Mouse (Mus musculus) heart, embryonic 16.5 days (tissue): ENCODE results near the gene Lcn8. TPM values are rescaled to one million over a fixed set of nuclear protein-coding genes. Genes with fewer than 3 reads are reported as not detected.

ENCODE experiments used
- ATAC-seq: fragments of 200-750 bp; cut with Nextera tagmentation; replicated peaks from 2 replicates; pipeline ENCODE4 v1.8.0; 2017; ENCODE audit warnings: moderate number of reproducible peaks; ENCODE audit not compliant: insufficient read depth, low FRiP score; ENCODE audit errors: extremely low read depth
- H3K27ac ChIP-seq: fragments of 300-500 bp; sonication (generic); 2 replicates; pipeline ENCODE4 v1.5.1; 2014; ENCODE audit warnings: mild to moderate bottlenecking, low read length, control low read depth, moderate library complexity
- H3K27me3 ChIP-seq: fragments of 300-500 bp; sonication (generic); 2 replicates; pipeline ENCODE4 v1.6.1; 2014; ENCODE audit warnings: low read length, mixed read lengths; ENCODE audit not compliant: control insufficient read depth, insufficient read depth
- H3K36me3 ChIP-seq: fragments of 300-500 bp; sonication (generic); 2 replicates; pipeline ENCODE4 v1.6.1; 2014; ENCODE audit not compliant: control insufficient read depth, insufficient read depth
- H3K4me1 ChIP-seq: fragments of 300-500 bp; sonication (generic); 2 replicates; pipeline ENCODE4 v1.6.1; 2014; ENCODE audit warnings: low read length, mixed read lengths; ENCODE audit not compliant: control insufficient read depth, insufficient read depth
- H3K4me2 ChIP-seq: fragments of 300-500 bp; sonication (generic); 2 replicates; pipeline ENCODE4 v1.6.1; 2014; ENCODE audit warnings: low read depth, mild to moderate bottlenecking, control low read depth, low read length
- H3K4me3 ChIP-seq: fragments of 300-500 bp; sonication (generic); 2 replicates; pipeline ENCODE4 v1.5.1; 2014; ENCODE audit warnings: mild to moderate bottlenecking, control low read depth, low read length
- H3K9ac ChIP-seq: fragments of 300-500 bp; sonication (generic); 2 replicates; pipeline ENCODE4 v1.6.1; 2014; ENCODE audit warnings: low read length, control low read depth
- H3K9me3 ChIP-seq: fragments of 300-500 bp; sonication (generic); replicated peaks from 2 replicates; pipeline ENCODE4 v1.6.1; 2016; ENCODE audit warnings: low read length; ENCODE audit not compliant: control insufficient read depth
- WGBS: fragments of 180-500 bp; shearing (Covaris S2); extraction: QIAGEN DNeasy Blood & Tissue Kit; methylation state at CpG from one replicate; pipeline ENCODE4 v1.1.7; 2014; 5-methylcytosine and 5-hydroxymethylcytosine counted together
- polyA plus RNA-seq: library from polyadenylated mRNA; unstranded; fragments of >200 nt; fragmentation: Nextera tagmentation; extraction: Ambion mirVana; gene quantifications from 2 replicates; pipeline ENCODE4 v1.2.1, GENCODE M21; 2015

Gene Lcn8
- polyA plus RNA-seq, 1 experiment from 2014 or later: not detected

GRCm38 (mm10) chr2:25625986-25626385 lies 26.9 kb upstream of the Lcn8 start:
- Histone ChIP-seq H3K4me3 (no peak overlapping the region), H3K27me3 (no peaks in the 10 kb centered on the region), H3K27ac (no peak overlapping the region), H3K9ac (no peak overlapping the region), H3K36me3 (no peaks in the 10 kb centered on the region), H3K4me1 (peaks cover 7% of the 10 kb centered on the region), H3K9me3 (no peaks in the 10 kb centered on the region), H3K4me2 (no peak overlapping the region)
- no peak for ATAC-seq
- 48% methylated on average over 5 of the region's 5 CpGs for WGBS

GRCm38 (mm10) chr2:25627811-25628210 lies 25.1 kb upstream of the Lcn8 start, which contains the start of gene Fcna:
TSS of gene Fcna (minus strand) at chr2:25628030.
- Histone ChIP-seq H3K27me3 (no peaks in the 10 kb centered on the region), H3K4me2 (no peak within 1 kb of the TSS), H3K4me1 (no peaks in the 10 kb centered on the region), H3K36me3 (no peaks in the 10 kb centered on the region), H3K9ac (no peak within 1 kb of the TSS), H3K9me3 (no peaks in the 10 kb centered on the region), H3K27ac (no peak within 1 kb of the TSS), H3K4me3 (no peak within 1 kb of the TSS)
- 67% methylated on average over 6 of the region's 6 CpGs for WGBS
- ATAC-seq: no peak

- Histone ChIP-seq H3K4me1 (no peaks in the 10 kb centered on the region), H3K27me3 (no peaks in the 10 kb centered on the region), H3K36me3 (no peaks in the 10 kb centered on the region), H3K9me3 (no peaks in the 10 kb centered on the region), H3K4me2 (no peak overlapping the region), H3K9ac (no peak overlapping the region), H3K27ac (no peak overlapping the region), H3K4me3 (no peak overlapping the region)
- ATAC-seq: no peak
- WGBS: 44% methylated on average over 4 of the region's 4 CpGs
Observed at GRCm38 (mm10) chr2:25628738-25629137, 24.2 kb upstream of the Lcn8 start.

- H3K4me3 ChIP-seq: no peak overlapping the region
Observed at GRCm38 (mm10) chr2:25633616-25634015, 19.3 kb upstream of the Lcn8 start.

GRCm38 (mm10) chr2:25634046-25634445 lies 18.9 kb upstream of the Lcn8 start:
- Histone ChIP-seq H3K27ac (no peak overlapping the region), H3K36me3 (no peaks in the 10 kb centered on the region), H3K27me3 (no peaks in the 10 kb centered on the region), H3K4me3 (no peak overlapping the region), H3K4me1 (no peaks in the 10 kb centered on the region), H3K9me3 (no peaks in the 10 kb centered on the region), H3K4me2 (no peak overlapping the region), H3K9ac (no peak overlapping the region)
- no peak for ATAC-seq
- WGBS: 47% methylated on average over 1 of the region's 1 CpGs

More at GRCm38 (mm10) chr2:25633616-25634015, 19.3 kb upstream of the Lcn8 start:
- 84% methylated on average over 3 of the region's 3 CpGs for WGBS
- Histone ChIP-seq H3K27ac (no peak overlapping the region), H3K9me3 (no peaks in the 10 kb centered on the region), H3K27me3 (no peaks in the 10 kb centered on the region), H3K4me2 (no peak overlapping the region), H3K4me1 (no peaks in the 10 kb centered on the region), H3K36me3 (no peaks in the 10 kb centered on the region), H3K9ac (no peak overlapping the region)
- ATAC-seq: no peak

GRCm38 (mm10) chr2:25639890-25640289 lies 13.0 kb upstream of the Lcn8 start:
- H3K4me2 ChIP-seq: no peak overlapping the region
- H3K27ac ChIP-seq: no peak overlapping the region
- H3K27me3 ChIP-seq: no peaks in the 10 kb centered on the region
- no peak overlapping the region for H3K9ac ChIP-seq
- 21% methylated on average over 6 of the region's 6 CpGs for WGBS
- no peaks in the 10 kb centered on the region for H3K36me3 ChIP-seq
- H3K9me3 ChIP-seq: no peaks in the 10 kb centered on the region
- no peak for ATAC-seq
- no peak overlapping the region for H3K4me3 ChIP-seq
- no peaks in the 10 kb centered on the region for H3K4me1 ChIP-seq

- H3K27ac ChIP-seq: no peak overlapping the region
- H3K4me3 ChIP-seq: no peak overlapping the region
- H3K4me2 ChIP-seq: no peak overlapping the region
- ATAC-seq: no peak
- H3K27me3 ChIP-seq: 0 out of 2 replicates have a peak, but pooled peaks cover 3% of the 10 kb centered on the region
- no peaks in the 10 kb centered on the region for H3K36me3 ChIP-seq
- H3K9me3 ChIP-seq: no peaks in the 10 kb centered on the region
- 43% methylated on average over 1 of the region's 1 CpGs for WGBS
- no peak overlapping the region for H3K9ac ChIP-seq
- no peaks in the 10 kb centered on the region for H3K4me1 ChIP-seq
Observed at GRCm38 (mm10) chr2:25654502-25654901, 1.6 kb downstream of the Lcn8 start.

- no peaks in the 10 kb centered on the region for H3K9me3 ChIP-seq
- no peak overlapping the region for H3K4me3 ChIP-seq
- H3K4me1 ChIP-seq: no peaks in the 10 kb centered on the region
- H3K27ac ChIP-seq: no peak overlapping the region
- no peak overlapping the region for H3K4me2 ChIP-seq
- H3K27me3 ChIP-seq: 0 out of 2 replicates have a peak, but pooled peaks cover 3% of the 10 kb centered on the region
- no peaks in the 10 kb centered on the region for H3K36me3 ChIP-seq
- no peak for ATAC-seq
- H3K9ac ChIP-seq: no peak overlapping the region
- 67% methylated on average over 4 of the region's 4 CpGs for WGBS
Observed at GRCm38 (mm10) chr2:25656691-25657090, 3.8 kb downstream of the Lcn8 start.

GRCm38 (mm10) chr2:25657246-25657645 lies 4.3 kb downstream of the Lcn8 start:
- Histone ChIP-seq H3K9me3 (no peaks in the 10 kb centered on the region), H3K27ac (no peak overlapping the region), H3K4me1 (no peaks in the 10 kb centered on the region), H3K4me2 (no peak overlapping the region), H3K9ac (no peak overlapping the region), H3K27me3 (0 out of 2 replicates have a peak, but pooled peaks cover 3% of the 10 kb centered on the region), H3K36me3 (no peaks in the 10 kb centered on the region), H3K4me3 (no peak overlapping the region)
- WGBS: 71% methylated on average over 4 of the region's 4 CpGs
- ATAC-seq: no peak
